Mouse (Mus musculus): ENCODE measurements around the gene Srrd. TPM values are rescaled to one million over a fixed set of nuclear protein-coding genes. Genes with fewer than 3 reads are reported as not detected.

The Srrd gene
- total and polyA plus RNA-seq, 3 experiments, result 22.3 to 31.7 (median 27.1) TPM

GRCm38 (mm10) chr5:112327854-112328253, 15.0 kb downstream of the Srrd start:
- peaks cover 49 to 55% of the 10 kb centered on the region in 2 experiments for H3K36me3 ChIP-seq (replicated peaks in 1 of 2; ENCODE audit: control insufficient read depth in 1 of 2, insufficient read depth in 1 of 2, low read length in 1 of 2)
- in situ Hi-C loops (cut with MboI; ENCODE audit: low pct_ligation_motif_present, low pct_unique_long_range_greater_than_20kb, low sequenced_read_pairs), result loop anchor here (10.0 kb wide), 1 partner anchor 53 kb away; the partner anchor contains the start of gene Tpst2
- H3K4me1 ChIP-seq (ENCODE audit: control insufficient read depth in 1 of 2, insufficient read depth in 2 of 2), result peaks cover 3 to 27% of the 10 kb centered on the region in 2 experiments; a peak in 3 of 4 replicates
- no peak overlapping the region for H3K4me2 ChIP-seq (ENCODE audit: insufficient read depth, low read depth, poor library complexity, severe bottlenecking)
- H3K27ac ChIP-seq (ENCODE audit: insufficient read depth, low read depth), result no peak overlapping the region
- no peak for DNase-seq (ENCODE audit: extremely low read depth)
- TF ChIP-seq IRF4 (IDR thresholded peaks at IDR 0.05; ENCODE audit: low read depth, low read length), result no peak
- dilution Hi-C loops (cut with MboI; ENCODE audit: extremely low pct_ligation_motif_present, extremely low pct_unique_long_range_greater_than_20kb, low sequenced_read_pairs), result no loop called here
- H3K27me3 ChIP-seq (replicated peaks), result peaks cover 9% of the 10 kb centered on the region
- H3K9me3 ChIP-seq (replicated peaks; ENCODE audit: low read length), result peaks cover 4% of the 10 kb centered on the region
- H3K79me2 ChIP-seq (replicated peaks; ENCODE audit: control insufficient read depth, extremely low read depth, insufficient read depth, poor library complexity, severe bottlenecking), result peaks cover 17% of the 10 kb centered on the region
- no peak overlapping the region for H3K9ac ChIP-seq (ENCODE audit: insufficient read depth, low read depth)
- no peak overlapping the region for H3K4me3 ChIP-seq (replicated peaks in 1 of 3; ENCODE audit: low read depth in 2 of 3, low read length in 2 of 3, poor library complexity in 1 of 3)

DNA sequence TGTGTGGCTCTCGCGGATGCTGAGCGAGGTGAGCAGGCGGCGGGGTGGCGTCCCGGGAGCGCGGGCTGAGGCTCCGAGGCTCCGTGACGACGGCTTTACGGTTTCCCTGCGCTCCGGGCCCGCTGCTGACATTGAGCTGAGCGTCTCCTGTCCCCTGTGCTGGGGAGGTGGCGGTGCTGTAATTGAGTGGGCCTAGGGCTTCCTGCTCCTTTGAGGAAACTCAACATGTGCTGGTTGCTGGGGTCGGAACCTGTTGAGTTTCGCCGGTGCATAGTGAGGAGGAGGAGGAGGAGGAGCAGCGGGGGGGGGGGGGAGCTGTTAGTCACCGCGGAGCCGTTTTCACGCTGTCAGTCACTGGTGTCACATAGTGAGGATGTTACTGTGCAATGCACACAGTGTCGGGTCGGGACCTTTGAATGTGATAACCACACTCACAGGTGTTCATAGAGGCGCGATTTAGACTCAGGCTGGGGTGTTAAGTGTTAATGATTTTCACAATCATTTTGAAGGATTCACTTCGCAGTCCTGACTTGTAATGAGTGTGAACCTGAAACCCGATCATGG, 16.3 kb downstream of the Srrd start:
- Histone ChIP-seq H3K36me3 (replicated peaks in 1 of 2; ENCODE audit: control insufficient read depth in 1 of 2, insufficient read depth in 1 of 2, low read length in 1 of 2) (peaks cover 36 to 42% of the 10 kb centered on the region in 2 experiments), H3K9ac (ENCODE audit: insufficient read depth, low read depth) (peak overlapping the region; percentile 56)
- in situ Hi-C loops (cut with MboI; ENCODE audit: low pct_ligation_motif_present, low pct_unique_long_range_greater_than_20kb, low sequenced_read_pairs), result loop anchor here (10.0 kb wide), 1 partner anchor 52 kb away; the partner anchor contains the start of gene Tpst2

GRCm38 (mm10) chr5:112325546-112326445, 17.0 kb downstream of the Srrd start, which contains the start of gene Tfip11:
TSS of gene Tfip11 (plus strand) at chr5:112326358.
- in situ Hi-C loops (cut with MboI; ENCODE audit: low pct_ligation_motif_present, low pct_unique_long_range_greater_than_20kb, low sequenced_read_pairs), result loop anchor here (10.0 kb wide), 1 partner anchor 51 kb away; the partner anchor contains the start of gene Tpst2
- dilution Hi-C loops (cut with MboI; ENCODE audit: extremely low pct_ligation_motif_present, extremely low pct_unique_long_range_greater_than_20kb, low sequenced_read_pairs), result no loop called here
- H3K9me3 ChIP-seq (replicated peaks; ENCODE audit: low read length), result peaks cover 4% of the 10 kb centered on the region
- DNase-seq (ENCODE audit: extremely low read depth), result peak; percentile 93
- peaks cover 22% of the 10 kb centered on the region for H3K27me3 ChIP-seq (replicated peaks)
- H3K27ac ChIP-seq (ENCODE audit: insufficient read depth, low read depth), result peak within 1 kb of the TSS; percentile 21; the same call in 1 of the 2 replicates
- peak within 1 kb of the TSS; percentile 84 to 100 (median 85) for H3K4me3 ChIP-seq (replicated peaks in 1 of 3; ENCODE audit: low read depth in 2 of 3, low read length in 2 of 3, poor library complexity in 1 of 3)
- peak within 1 kb of the TSS; percentile 56 for H3K9ac ChIP-seq (ENCODE audit: insufficient read depth, low read depth)
- peaks cover 17% of the 10 kb centered on the region for H3K79me2 ChIP-seq (replicated peaks; ENCODE audit: control insufficient read depth, extremely low read depth, insufficient read depth, poor library complexity, severe bottlenecking)
- peaks cover 28 to 35% of the 10 kb centered on the region in 2 experiments for H3K36me3 ChIP-seq (replicated peaks in 1 of 2; ENCODE audit: control insufficient read depth in 1 of 2, insufficient read depth in 1 of 2, low read length in 1 of 2)
- H3K4me2 ChIP-seq (ENCODE audit: insufficient read depth, low read depth, poor library complexity, severe bottlenecking), result peak within 1 kb of the TSS; percentile 90
- peaks cover 3 to 27% of the 10 kb centered on the region in 2 experiments; a peak in 3 of 4 replicates for H3K4me1 ChIP-seq (ENCODE audit: control insufficient read depth in 1 of 2, insufficient read depth in 2 of 2)
- TF ChIP-seq PAX5 (IDR thresholded peaks at IDR 0.05; ENCODE audit: low read length) (no peak), ELF1 (IDR thresholded peaks at IDR 0.05; ENCODE audit: low read depth, low read length) (peak; percentile 100), NRF1 (IDR thresholded peaks at IDR 0.05; ENCODE audit: low read depth, low read length) (peak; percentile 29; the same call in 1 of the 2 replicates), CHD2 (IDR thresholded peaks at IDR 0.05; ENCODE audit: low read length) (peak; percentile 67; the same call in 1 of the 2 replicates), NELFE (IDR thresholded peaks at IDR 0.05; ENCODE audit: low read depth, low read length) (peak; percentile 74), MYC (IDR thresholded peaks at IDR 0.05; ENCODE audit: low read depth, low read length) (no peak), TCF12 (IDR thresholded peaks at IDR 0.05; ENCODE audit: low read depth, low read length) (peak; percentile 85), ZNF384 (IDR thresholded peaks at IDR 0.05; ENCODE audit: low read depth, low read length) (no peak), KAT2A (IDR thresholded peaks at IDR 0.05; ENCODE audit: insufficient replicate concordance, low read length) (peak; percentile 88; the same call in 1 of the 2 replicates), POLR2A (IDR thresholded peaks at IDR 0.05; ENCODE audit: low read depth, low read length) (peak; percentile 87), HCFC1 (IDR thresholded peaks at IDR 0.05; ENCODE audit: low read depth, low read length) (peak; percentile 97), USF1 (IDR thresholded peaks at IDR 0.05; ENCODE audit: low read depth, low read length) (no peak), GABPA (IDR thresholded peaks at IDR 0.05; ENCODE audit: insufficient replicate concordance, low read depth, low read length) (peak; percentile 88), POLR2AphosphoS2 (IDR thresholded peaks at IDR 0.05; ENCODE audit: low read depth, low read length) (no peak; the same call in 1 of the 2 replicates), MEF2A (IDR thresholded peaks at IDR 0.05; ENCODE audit: borderline replicate concordance, low read depth, low read length) (peak; percentile 54; the same call in 1 of the 2 replicates), MXI1 (IDR thresholded peaks at IDR 0.05; ENCODE audit: low read depth, low read length) (peak; percentile 96)

More for the DNA sequence above, 16.3 kb downstream of the Srrd start:
- peak overlapping the region; percentile 90 for H3K4me2 ChIP-seq (ENCODE audit: insufficient read depth, low read depth, poor library complexity, severe bottlenecking)
- peaks cover 3 to 27% of the 10 kb centered on the region in 2 experiments; a peak in 3 of 4 replicates for H3K4me1 ChIP-seq (ENCODE audit: control insufficient read depth in 1 of 2, insufficient read depth in 2 of 2)
- peaks cover 4% of the 10 kb centered on the region for H3K9me3 ChIP-seq (replicated peaks; ENCODE audit: low read length)
- no peak overlapping the region for H3K27ac ChIP-seq (ENCODE audit: insufficient read depth, low read depth)
- H3K27me3 ChIP-seq (replicated peaks), result peaks cover 17% of the 10 kb centered on the region
- dilution Hi-C loops (cut with MboI; ENCODE audit: extremely low pct_ligation_motif_present, extremely low pct_unique_long_range_greater_than_20kb, low sequenced_read_pairs), result no loop called here
- H3K4me3 ChIP-seq (replicated peaks in 1 of 3; ENCODE audit: low read depth in 2 of 3, low read length in 2 of 3, poor library complexity in 1 of 3), result peak overlapping the region; percentile 84 to 100 (median 85)
- no peak for TF ChIP-seq JUND (conservative IDR thresholded peaks at IDR 0.05; ENCODE audit: low read depth, low read length)
- no peak for TF ChIP-seq ZC3H11A (IDR thresholded peaks at IDR 0.05; ENCODE audit: low read depth, low read length)
- no peak for TF ChIP-seq CTCF (conservative IDR thresholded peaks at IDR 0.05 in 1 of 2, IDR thresholded peaks at IDR 0.05 in 1 of 2; ENCODE audit: low read depth in 2 of 2, low read length in 2 of 2)
- TF ChIP-seq POLR2AphosphoS2 (IDR thresholded peaks at IDR 0.05; ENCODE audit: low read depth, low read length), result no peak
- TF ChIP-seq BHLHE40 (IDR thresholded peaks at IDR 0.05; ENCODE audit: low read depth, low read length), result no peak
- TF ChIP-seq POLR2A (IDR thresholded peaks at IDR 0.05; ENCODE audit: low read depth, low read length), result no peak
- no peak for TF ChIP-seq ZNF384 (IDR thresholded peaks at IDR 0.05; ENCODE audit: low read depth, low read length)
- no peak for TF ChIP-seq RAD21 (IDR thresholded peaks at IDR 0.05; ENCODE audit: low read depth, low read length)
- no peak for TF ChIP-seq CHD2 (IDR thresholded peaks at IDR 0.05; ENCODE audit: low read length)
- TF ChIP-seq JUN (IDR thresholded peaks at IDR 0.05; ENCODE audit: insufficient read depth, low read depth, low read length), result no peak
- no peak for TF ChIP-seq ETS1 (conservative IDR thresholded peaks at IDR 0.05; ENCODE audit: low read depth, low read length)
- no peak for TF ChIP-seq MEF2A (IDR thresholded peaks at IDR 0.05; ENCODE audit: borderline replicate concordance, low read depth, low read length)
- DNase-seq (ENCODE audit: extremely low read depth), result no peak
- peaks cover 17% of the 10 kb centered on the region for H3K79me2 ChIP-seq (replicated peaks; ENCODE audit: control insufficient read depth, extremely low read depth, insufficient read depth, poor library complexity, severe bottlenecking)
